Comparison of ENCODE assay signal across 9 mouse cellular contexts in genomic region chr1:153752521-153752920, GRCm38 (mm10). TPM values are rescaled to one million over a fixed set of nuclear protein-coding genes. Genes with fewer than 3 reads are reported as not detected.
DNase-seq lines count a peak whose midpoint lies in the region; ATAC-seq and TF ChIP-seq lines count a peak whose summit lies in the region.
"Had no signal": no experiment of that assay in that cellular context is flagged by ENCODE, and none has a peak within 500 bp of the region (broad histone marks: within the 10 kb centered on the region; RNA-seq: fewer than 3 reads in every experiment).

No protein-coding gene starts in this region.

- peak overlapping the region; percentile 90 for H3K27ac ChIP-seq in spleen, adult 2 months (ENCODE audit: insufficient read depth, low read length)
- H3K27ac ChIP-seq in liver, embryonic 16.5 days (ENCODE audit: low read length): peak overlapping the region; percentile 92
- H3K27ac ChIP-seq in stomach, embryonic 16.5 days (ENCODE audit: low read length): peak overlapping the region; percentile 69
- H3K27ac ChIP-seq: embryonic facial prominence, embryonic 12.5 days had no signal

- peak overlapping the region; percentile 76 for H3K4me2 ChIP-seq in liver, embryonic 16.5 days (ENCODE audit: low read depth, low read length)
- peak overlapping the region; percentile 51 for H3K4me2 ChIP-seq in stomach, embryonic 16.5 days (ENCODE audit: low read depth, low read length)

- peaks cover 69% of the 10 kb centered on the region for H3K4me1 ChIP-seq in erythroblast, embryonic 14.5 days (ENCODE audit: control insufficient read depth)
- peaks cover 2% of the 10 kb centered on the region; the same call in 1 of the 2 replicates for H3K4me1 ChIP-seq in spleen, adult 2 months (ENCODE audit: control insufficient read depth, insufficient read depth, insufficient read length)
- peaks cover 33% of the 10 kb centered on the region for H3K4me1 ChIP-seq in liver, embryonic 16.5 days (ENCODE audit: control insufficient read depth, low read depth, low read length)
- H3K4me1 ChIP-seq in stomach, embryonic 16.5 days (ENCODE audit: control insufficient read depth, insufficient read depth, low read length): peaks cover 16% of the 10 kb centered on the region; the same call in 1 of the 2 replicates

- WGBS in spleen, adult 2 months: 5% methylated on average over 6 of the region's 6 CpGs
- WGBS in liver, embryonic 16.5 days (ENCODE audit: insufficient replicate concordance): 31% methylated on average over 6 of the region's 6 CpGs
- WGBS in stomach, embryonic 16.5 days: 68% methylated on average over 6 of the region's 6 CpGs

- peak overlapping the region; percentile 75 for H3K9ac ChIP-seq in liver, embryonic 16.5 days (ENCODE audit: low read depth, low read length)
- H3K9ac ChIP-seq in stomach, embryonic 16.5 days (ENCODE audit: low read length): peak overlapping the region; percentile 62
- H3K9ac ChIP-seq: embryonic facial prominence, embryonic 12.5 days had no signal

- peaks cover 42% of the 10 kb centered on the region for H3K36me3 ChIP-seq in erythroblast, embryonic 14.5 days (ENCODE audit: control insufficient read depth)
- H3K36me3 ChIP-seq in spleen, adult 2 months (ENCODE audit: control insufficient read depth, insufficient read depth, low read length): no peaks in the 10 kb centered on the region
- H3K36me3 ChIP-seq in liver, embryonic 16.5 days (ENCODE audit: control insufficient read depth, insufficient read depth): peaks cover 11% of the 10 kb centered on the region
- H3K36me3 ChIP-seq in stomach, embryonic 16.5 days (ENCODE audit: control insufficient read depth, insufficient read depth, low read length): no peaks in the 10 kb centered on the region

- H3K4me3 ChIP-seq in erythroblast, embryonic 14.5 days (replicated peaks): peak overlapping the region; percentile 69
- peak overlapping the region; percentile 63 for H3K4me3 ChIP-seq in spleen, adult 2 months (ENCODE audit: extremely low read depth, insufficient read depth, insufficient read length)
- H3K4me3 ChIP-seq in liver, embryonic 16.5 days (ENCODE audit: low read depth, low read length): peak overlapping the region; percentile 75
- H3K4me3 ChIP-seq in stomach, embryonic 16.5 days (replicated peaks; ENCODE audit: low read length): peak overlapping the region; percentile 39

- no peaks in the 10 kb centered on the region for H3K9me3 ChIP-seq in erythroblast, embryonic 14.5 days (ENCODE audit: control insufficient read depth, low read length)
- H3K9me3 ChIP-seq in liver, embryonic 16.5 days (replicated peaks; ENCODE audit: control insufficient read depth, low read length): no peaks in the 10 kb centered on the region
- no peaks in the 10 kb centered on the region for H3K9me3 ChIP-seq in stomach, embryonic 16.5 days (replicated peaks; ENCODE audit: control insufficient read depth, low read length)
- H3K9me3 ChIP-seq: embryonic facial prominence, embryonic 12.5 days had no signal

- H3K27me3 ChIP-seq in erythroblast, embryonic 14.5 days (ENCODE audit: control insufficient read depth): no peaks in the 10 kb centered on the region
- no peaks in the 10 kb centered on the region for H3K27me3 ChIP-seq in spleen, adult 2 months (ENCODE audit: control insufficient read depth, insufficient read depth, low read length)
- H3K27me3 ChIP-seq in liver, embryonic 16.5 days (ENCODE audit: control insufficient read depth, insufficient read depth, low read depth, low read length): no peaks in the 10 kb centered on the region
- H3K27me3 ChIP-seq in stomach, embryonic 16.5 days (ENCODE audit: control insufficient read depth, insufficient read depth, low read length): no peaks in the 10 kb centered on the region
- H3K27me3 ChIP-seq: embryonic facial prominence, embryonic 12.5 days had no signal

- no peak for TF ChIP-seq CTCF in spleen, adult 2 months (IDR thresholded peaks at IDR 0.05; ENCODE audit: extremely low read depth, insufficient read depth, insufficient read length, insufficient replicate concordance)

- DNase-seq in spleen, adult 2 months (ENCODE audit: low read depth in 1 of 2, low spot score in 2 of 2): no peak
- DNase-seq in spleen, postnatal 14 days (ENCODE audit: low spot score in 2 of 2): no peak
- no peak for DNase-seq in cerebellum, postnatal 10 days
- DNase-seq in adrenal gland, postnatal 14 days: no peak

- no peak for ATAC-seq in erythroblast, adult 5-6 weeks (replicated peaks; ENCODE audit: low FRiP score, poor library complexity, severe bottlenecking)
- ATAC-seq in liver, embryonic 16.5 days (ENCODE audit: low read depth): no peak
- ATAC-seq in stomach, embryonic 16.5 days (ENCODE audit: insufficient read depth, low FRiP score): no peak

- TF ChIP-seq POLR2A in spleen, adult 2 months (IDR thresholded peaks at IDR 0.05; ENCODE audit: low read depth, low read length): no peak

RNA-seq across cellular contexts. Expression of gene Rnasel, which starts 3.3 kb away (rescaled TPM):
- polyA plus RNA-seq in erythroblast, embryonic 14.5 days (2012): 0.71 and 1.4 TPM in 2 replicates
- 171 and 180 TPM in 2 replicates for total RNA-seq in erythroblast, adult 5-6 weeks (2015; ENCODE audit: low replicate concordance)
- total RNA-seq in erythroblast, adult 5-6 weeks (2017; ENCODE audit: low replicate concordance): 259 and 394 TPM in 2 replicates
- 5.1 and 7.0 TPM in 2 replicates for polyA plus RNA-seq in spleen, adult 2 months (2012; rRNA removed)
- polyA plus RNA-seq in liver, embryonic 16.5 days (2015; fragmentation: Nextera tagmentation; extraction: Ambion mirVana): 28.9 and 29.1 TPM in 2 replicates
- 13.7 TPM in 2 replicates for polyA plus RNA-seq in stomach, embryonic 16.5 days (2015; fragmentation: Nextera tagmentation; extraction: Ambion mirVana)
- 10.0 and 13.1 TPM in 2 replicates for total RNA-seq in adrenal gland, postnatal 14 days (2021)

RNA-seq across cellular contexts. Expression of gene Rgs16, which starts 12.4 kb away (rescaled TPM):
- polyA plus RNA-seq in erythroblast, embryonic 14.5 days (2012): not detected in 2 replicates
- not detected in 2 replicates for total RNA-seq in erythroblast, adult 5-6 weeks (2015; ENCODE audit: low replicate concordance)
- 0.56 TPM in 1 of 2 replicates, not detected in the other for total RNA-seq in erythroblast, adult 5-6 weeks (2017; ENCODE audit: low replicate concordance)
- 0.88 and 1.2 TPM in 2 replicates for polyA plus RNA-seq in spleen, adult 2 months (2012; rRNA removed)
- polyA plus RNA-seq in liver, embryonic 16.5 days (2015; fragmentation: Nextera tagmentation; extraction: Ambion mirVana): 3.1 and 3.7 TPM in 2 replicates
- 4.3 and 5.0 TPM in 2 replicates for polyA plus RNA-seq in stomach, embryonic 16.5 days (2015; fragmentation: Nextera tagmentation; extraction: Ambion mirVana)
- 2.9 TPM in 2 replicates for total RNA-seq in adrenal gland, postnatal 14 days (2021)
